Mouse (Mus musculus) heart, adult 2 months (tissue): ENCODE data around the gene Tmem229a. TPM values are rescaled to one million over a fixed set of nuclear protein-coding genes. Genes with fewer than 3 reads are reported as not detected.
A peak's percentile ranks its signal among the peaks of the same experiment; 100 is the strongest.

ENCODE experiments used
- DNase-seq, 2 experiments: peaks; one replicate each; pipeline ENCODE4 v3.0.0; 2021
- H3K27ac ChIP-seq: fragments of 200-600 bp; 2 replicates; pipeline ENCODE4 v1.8.1; 2022
- H3K27me3 ChIP-seq: fragments of 200-500 bp; 2 replicates; pipeline ENCODE4 v1.6.1; 2012; ENCODE audit warnings: mild to moderate bottlenecking, low read length, inconsistent platforms, mixed read lengths; ENCODE audit not compliant: control insufficient read depth, insufficient read depth
- H3K36me3 ChIP-seq: fragments of 200-500 bp; 2 replicates; pipeline ENCODE4 v1.6.1; 2012; ENCODE audit warnings: low read length, inconsistent platforms; ENCODE audit not compliant: control insufficient read depth, insufficient read depth
- H3K4me1 ChIP-seq: fragments of 200-500 bp; 2 replicates; pipeline ENCODE4 v1.6.1; 2011; ENCODE audit warnings: low read length; ENCODE audit not compliant: control insufficient read depth, insufficient read depth
- H3K4me3 ChIP-seq: fragments of 200-600 bp; 2 replicates; pipeline ENCODE4 v1.8.1; 2022
- H3K79me2 ChIP-seq: fragments of 200-500 bp; replicated peaks from 2 replicates; pipeline ENCODE4 v1.6.1; 2012; ENCODE audit warnings: mild to moderate bottlenecking, inconsistent platforms, low read length, moderate library complexity, mixed read lengths; ENCODE audit not compliant: control insufficient read depth, insufficient read depth
- H3K9ac ChIP-seq: fragments of 200-500 bp; 2 replicates; pipeline ENCODE4 v1.6.1; 2012; ENCODE audit warnings: low read depth, mild to moderate bottlenecking, control low read depth, inconsistent platforms, low read length, mixed read lengths
- CTCF ChIP-seq: fragments of 200-600 bp; IDR thresholded peaks from 2 replicates; pipeline ENCODE4 v1.8.1; 2022; ENCODE audit warnings: antibody characterized with exemption, mild to moderate bottlenecking, moderate library complexity
- EP300 ChIP-seq: fragments of 200-500 bp; IDR thresholded peaks from 2 replicates; pipeline ENCODE4 v1.6.1; 2011; ENCODE audit warnings: low read depth, low read length, control low read depth; ENCODE audit not compliant: insufficient read depth
- POLR2A ChIP-seq: fragments of 200-500 bp; IDR thresholded peaks from 2 replicates; pipeline ENCODE4 v1.6.1; 2011; ENCODE audit warnings: mild to moderate bottlenecking, low read depth, low read length, control low read depth; ENCODE audit not compliant: insufficient read depth
- WGBS: fragments of 180-500 bp; shearing (Covaris S2); methylation state at CpG from one replicate; pipeline ENCODE4 v1.1.7; 2018; 5-methylcytosine and 5-hydroxymethylcytosine counted together
- intact Hi-C: fragments of 180-260 bp; cut with DNase I; formaldehyde crosslinking; loops from one replicate; pipeline ENCODE4 v1.15.1; 2025
- long read RNA-seq: library from polyadenylated mRNA; stranded (forward); transcript quantifications from one replicate; pipeline ENCODE4 v2.0.0, GENCODE M21; 2021
- polyA plus RNA-seq: library from polyadenylated mRNA; depleted of rRNA; stranded (reverse); fragments of >200 nt; gene quantifications from 2 replicates; pipeline ENCODE4 v1.2.3, GENCODE M21; 2012; rRNA removed
- total RNA-seq, 2 experiments: library from RNA; stranded (reverse); gene quantifications; 2 replicates each; pipeline ENCODE4 v1.2.3; 2021

Gene Tmem229a
- total RNA-seq, result under 1 TPM in 1 of 2 experiments, not detected in 1; 0.05 TPM
- 0.02 TPM in 1 of 2 replicates, not detected in the other for polyA plus RNA-seq
- long read RNA-seq, full-length matches to known transcripts, result 1 of 1 reads
- long read RNA-seq, partial matches to known transcripts, result 0 of 1 reads
- long read RNA-seq, other reads (novel, unspliced or antisense), result 0 of 1 reads

- H3K36me3 ChIP-seq, result no peaks in the 10 kb centered on the region
- peak; percentile 53 to 54 for DNase-seq
- WGBS, result 2% methylated on average over 38 of the region's 46 CpGs
- no peak for TF ChIP-seq POLR2A
- no peak for TF ChIP-seq CTCF
- no peak for TF ChIP-seq EP300
- 0 out of 2 replicates have a peak within 1 kb of the TSS, but pooled peaks have one; percentile 13 for H3K9ac ChIP-seq
- H3K27ac ChIP-seq, result no peak within 1 kb of the TSS
- H3K4me1 ChIP-seq, result no peaks in the 10 kb centered on the region
- no peaks in the 10 kb centered on the region for H3K79me2 ChIP-seq
- H3K4me3 ChIP-seq, result peak within 1 kb of the TSS; percentile 40
- intact Hi-C loops, result no loop called here
- H3K27me3 ChIP-seq, result peaks cover 12% of the 10 kb centered on the region
Observed at GRCm38 (mm10) chr6:24955946-24956585, at the start of gene Tmem229a. Gene Tmem229a (minus strand): TSS chr6:24956297.

GRCm38 (mm10) chr6:24993754-24994153 lies 37.7 kb upstream of the Tmem229a start:
- no peak overlapping the region for H3K27ac ChIP-seq
- TF ChIP-seq POLR2A, result no peak
- no peak for TF ChIP-seq EP300
- H3K79me2 ChIP-seq, result no peaks in the 10 kb centered on the region
- no peak overlapping the region for H3K9ac ChIP-seq
- no peaks in the 10 kb centered on the region for H3K36me3 ChIP-seq
- H3K27me3 ChIP-seq, result no peaks in the 10 kb centered on the region
- H3K4me1 ChIP-seq, result no peaks in the 10 kb centered on the region
- 54% methylated on average over 2 of the region's 2 CpGs for WGBS
- intact Hi-C loops, result no loop called here
- no peak overlapping the region for H3K4me3 ChIP-seq
- no peak for DNase-seq

- Histone ChIP-seq H3K4me3 (no peak overlapping the region), H3K36me3 (no peaks in the 10 kb centered on the region), H3K27me3 (no peaks in the 10 kb centered on the region), H3K79me2 (no peaks in the 10 kb centered on the region), H3K27ac (no peak overlapping the region), H3K9ac (no peak overlapping the region), H3K4me1 (no peaks in the 10 kb centered on the region)
- TF ChIP-seq CTCF (no peak), EP300 (no peak), POLR2A (no peak)
- no peak for DNase-seq
- intact Hi-C loops, result no loop called here
Observed at GRCm38 (mm10) chr6:24989836-24990235, 33.7 kb upstream of the Tmem229a start.

- Histone ChIP-seq H3K4me1 (no peaks in the 10 kb centered on the region), H3K36me3 (no peaks in the 10 kb centered on the region), H3K27me3 (no peaks in the 10 kb centered on the region), H3K79me2 (no peaks in the 10 kb centered on the region), H3K27ac (no peak overlapping the region), H3K9ac (no peak overlapping the region), H3K4me3 (no peak overlapping the region)
- 88% methylated on average over 2 of the region's 2 CpGs for WGBS
- TF ChIP-seq CTCF (no peak), POLR2A (no peak), EP300 (no peak)
- DNase-seq, result no peak
- intact Hi-C loops, result no loop called here
Observed at GRCm38 (mm10) chr6:24976176-24976575, 20.1 kb upstream of the Tmem229a start.

- no peaks in the 10 kb centered on the region for H3K79me2 ChIP-seq
- 80% methylated on average over 3 of the region's 3 CpGs for WGBS
- intact Hi-C loops, result no loop called here
- no peak for DNase-seq
- no peak overlapping the region for H3K27ac ChIP-seq
- H3K9ac ChIP-seq, result no peak overlapping the region
- no peaks in the 10 kb centered on the region for H3K4me1 ChIP-seq
- no peaks in the 10 kb centered on the region for H3K36me3 ChIP-seq
- TF ChIP-seq EP300, result no peak
- no peak for TF ChIP-seq POLR2A
- no peak for TF ChIP-seq CTCF
- no peak overlapping the region for H3K4me3 ChIP-seq
- no peaks in the 10 kb centered on the region for H3K27me3 ChIP-seq
Observed at GRCm38 (mm10) chr6:24968471-24969223, 12.6 kb upstream of the Tmem229a start.

- H3K27ac ChIP-seq, result no peak overlapping the region
- TF ChIP-seq POLR2A, result no peak
- no peak for TF ChIP-seq CTCF
- TF ChIP-seq EP300, result no peak
- H3K79me2 ChIP-seq, result no peaks in the 10 kb centered on the region
- no peak for DNase-seq
- H3K27me3 ChIP-seq, result no peaks in the 10 kb centered on the region
- no peak overlapping the region for H3K4me3 ChIP-seq
- H3K4me1 ChIP-seq, result no peaks in the 10 kb centered on the region
- intact Hi-C loops, result no loop called here
- H3K36me3 ChIP-seq, result no peaks in the 10 kb centered on the region
- WGBS, result 70% methylated on average over 7 of the region's 7 CpGs
- H3K9ac ChIP-seq, result no peak overlapping the region
Observed at GRCm38 (mm10) chr6:24967726-24968125, 11.6 kb upstream of the Tmem229a start.
